Mouse (Mus musculus) thymus, adult 2 months (tissue): ENCODE data around the gene Colgalt1. TPM values are rescaled to one million over a fixed set of nuclear protein-coding genes. Genes with fewer than 3 reads are reported as not detected.

Source experiments
- DNase-seq: peaks from one replicate; pipeline ENCODE4 v3.0.0; 2021
- H3K27ac ChIP-seq: fragments of 200-500 bp; 2 replicates; pipeline ENCODE4 v1.5.1; 2012; ENCODE audit warnings: low read length, control low read depth; ENCODE audit not compliant: control insufficient read depth, insufficient read depth
- H3K27me3 ChIP-seq: fragments of 200-500 bp; 2 replicates; pipeline ENCODE4 v1.6.1; 2012; ENCODE audit warnings: mild to moderate bottlenecking, low read length, moderate library complexity, mixed read lengths; ENCODE audit not compliant: control insufficient read depth, insufficient read depth
- H3K36me3 ChIP-seq: fragments of 200-500 bp; 2 replicates; pipeline ENCODE4 v1.6.1; 2012; ENCODE audit warnings: mild to moderate bottlenecking, low read length, moderate library complexity; ENCODE audit not compliant: control insufficient read depth, insufficient read depth
- H3K4me1 ChIP-seq: fragments of 200-500 bp; replicated peaks from 2 replicates; pipeline ENCODE4 v1.6.1; 2012; ENCODE audit warnings: low read length; ENCODE audit not compliant: control insufficient read depth, insufficient read depth
- H3K4me3 ChIP-seq: fragments of 200-500 bp; 2 replicates; pipeline ENCODE4 v1.5.1; 2012; ENCODE audit warnings: mild to moderate bottlenecking, low read length, control low read depth, moderate library complexity; ENCODE audit not compliant: control insufficient read depth, insufficient read depth
- CTCF ChIP-seq: fragments of 200-500 bp; IDR thresholded peaks from 2 replicates; pipeline ENCODE4 v1.5.1; 2012; ENCODE audit warnings: mild to moderate bottlenecking, control low read depth, low read length, moderate library complexity, borderline replicate concordance; ENCODE audit not compliant: control insufficient read depth, poor library complexity, insufficient read depth; ENCODE audit errors: extremely low read depth
- POLR2A ChIP-seq: fragments of 200-500 bp; IDR thresholded peaks from 2 replicates; pipeline ENCODE4 v1.6.1; 2012; ENCODE audit warnings: mild to moderate bottlenecking, low read length, control low read depth, moderate library complexity; ENCODE audit not compliant: control insufficient read depth, poor library complexity, insufficient read depth; ENCODE audit errors: extremely low read depth
- WGBS: fragments of 180-500 bp; shearing (Covaris S2); methylation state at CpG from one replicate; pipeline ENCODE4 v1.1.7; 2018; 5-methylcytosine and 5-hydroxymethylcytosine counted together
- polyA plus RNA-seq: library from polyadenylated mRNA; depleted of rRNA; stranded (reverse); fragments of >200 nt; gene quantifications from 2 replicates; pipeline ENCODE4 v1.2.3, GENCODE M21; 2012

Colgalt1 gene
- polyA plus RNA-seq, 1 experiment: 134 TPM

- H3K36me3 ChIP-seq: peaks cover 9% of the 10 kb centered on the region; the same call in 1 of the 2 replicates
- DNase-seq: no peak
- H3K4me1 ChIP-seq: peaks cover 26% of the 10 kb centered on the region
- H3K4me3 ChIP-seq: no peak overlapping the region
- TF ChIP-seq POLR2A (no peak), CTCF (no peak)
- peak overlapping the region; percentile 14; the same call in 1 of the 2 replicates for H3K27ac ChIP-seq
- H3K27me3 ChIP-seq: no peaks in the 10 kb centered on the region
- WGBS: 30% methylated on average over 9 of the region's 9 CpGs
Observed at GRCm38 (mm10) chr8:71627265-71628099, 16.7 kb downstream of the Colgalt1 start.

GRCm38 (mm10) chr8:71628396-71629095 lies 17.7 kb downstream of the Colgalt1 start:
- no peak for TF ChIP-seq POLR2A
- no peak for TF ChIP-seq CTCF
- WGBS: 8% methylated on average over 16 of the region's 16 CpGs
- Histone ChIP-seq H3K36me3 (peaks cover 2% of the 10 kb centered on the region; the same call in 1 of the 2 replicates), H3K27ac (no peak overlapping the region), H3K4me3 (peak overlapping the region; percentile 53), H3K27me3 (no peaks in the 10 kb centered on the region), H3K4me1 (peaks cover 28% of the 10 kb centered on the region)
- no peak for DNase-seq

- Histone ChIP-seq H3K4me1 (peaks cover 34% of the 10 kb centered on the region), H3K27ac (no peak overlapping the region), H3K36me3 (no peaks in the 10 kb centered on the region), H3K4me3 (peak overlapping the region; percentile 53), H3K27me3 (no peaks in the 10 kb centered on the region)
- under 1% methylated on average over 55 of the region's 55 CpGs for WGBS
- DNase-seq: peak; percentile 95
- TF ChIP-seq POLR2A (no peak), CTCF (peak; percentile 67; the same call in 1 of the 2 replicates)
Observed at GRCm38 (mm10) chr8:71629096-71629697, 18.4 kb downstream of the Colgalt1 start.

GRCm38 (mm10) chr8:71629781-71630212 lies 19.0 kb downstream of the Colgalt1 start:
- TF ChIP-seq POLR2A (no peak), CTCF (no peak)
- H3K36me3 ChIP-seq: no peaks in the 10 kb centered on the region
- H3K4me1 ChIP-seq: peaks cover 40% of the 10 kb centered on the region
- peak overlapping the region; percentile 53 for H3K4me3 ChIP-seq
- DNase-seq: peak; percentile 54
- 5% methylated on average over 25 of the region's 25 CpGs for WGBS
- no peaks in the 10 kb centered on the region for H3K27me3 ChIP-seq
- H3K27ac ChIP-seq: no peak overlapping the region

GRCm38 (mm10) chr8:71630761-71631160 lies 20.0 kb downstream of the Colgalt1 start:
- no peaks in the 10 kb centered on the region for H3K27me3 ChIP-seq
- no peaks in the 10 kb centered on the region for H3K36me3 ChIP-seq
- no peak overlapping the region for H3K4me3 ChIP-seq
- peaks cover 41% of the 10 kb centered on the region for H3K4me1 ChIP-seq
- H3K27ac ChIP-seq: no peak overlapping the region
- 68% methylated on average over 6 of the region's 6 CpGs for WGBS
- TF ChIP-seq POLR2A: no peak
- no peak for TF ChIP-seq CTCF
- DNase-seq: no peak

GRCm38 (mm10) chr8:71631897-71632296 lies 21.1 kb downstream of the Colgalt1 start:
- H3K4me1 ChIP-seq: peaks cover 40% of the 10 kb centered on the region
- DNase-seq: no peak
- WGBS: 34% methylated on average over 2 of the region's 2 CpGs
- H3K4me3 ChIP-seq: no peak overlapping the region
- H3K27me3 ChIP-seq: no peaks in the 10 kb centered on the region
- no peaks in the 10 kb centered on the region for H3K36me3 ChIP-seq
- TF ChIP-seq CTCF (no peak), POLR2A (no peak)
- H3K27ac ChIP-seq: no peak overlapping the region
